ENCODE assay signal across 7 mouse cellular contexts in genomic region chr5:113972589-113973515, GRCm38 (mm10). TPM values are rescaled to one million over a fixed set of nuclear protein-coding genes. Genes with fewer than 3 reads are reported as not detected.
DNase-seq lines count a peak whose midpoint lies in the region; ATAC-seq and TF ChIP-seq lines count a peak whose summit lies in the region.

No protein-coding gene starts in this region.

- no peaks in the 10 kb centered on the region for H3K27me3 ChIP-seq in embryonic facial prominence, embryonic 15.5 days
- H3K27me3 ChIP-seq in hindbrain, embryonic 15.5 days = no peaks in the 10 kb centered on the region
- no peaks in the 10 kb centered on the region for H3K27me3 ChIP-seq in liver, embryonic 14.5 days (ENCODE audit: control insufficient read depth, insufficient read depth, low read length)

- no peak for TF ChIP-seq CTCF in liver, embryonic 14.5 days (IDR thresholded peaks at IDR 0.05; ENCODE audit: low read depth)

- H3K27ac ChIP-seq in embryonic facial prominence, embryonic 15.5 days (replicated peaks) = peak overlapping the region; percentile 13; the same call in 1 of the 2 replicates
- no peak overlapping the region; the same call in 1 of the 2 replicates for H3K27ac ChIP-seq in hindbrain, embryonic 15.5 days (replicated peaks)
- H3K27ac ChIP-seq in liver, embryonic 14.5 days = peak overlapping the region; percentile 79

- H3K9me3 ChIP-seq in embryonic facial prominence, embryonic 15.5 days (replicated peaks) = no peaks in the 10 kb centered on the region
- H3K9me3 ChIP-seq in hindbrain, embryonic 15.5 days = no peaks in the 10 kb centered on the region
- no peaks in the 10 kb centered on the region for H3K9me3 ChIP-seq in liver, embryonic 14.5 days (ENCODE audit: control insufficient read depth, low read length)

- no peak overlapping the region for H3K4me2 ChIP-seq in embryonic facial prominence, embryonic 15.5 days (replicated peaks)
- peak overlapping the region; percentile 30 for H3K4me2 ChIP-seq in hindbrain, embryonic 15.5 days
- H3K4me2 ChIP-seq in liver, embryonic 14.5 days (ENCODE audit: low read depth) = peak overlapping the region; percentile 79

- peak; percentile 56 for DNase-seq in WW6 (ENCODE audit: low read depth, low spot score)
- DNase-seq in liver, embryonic 14.5 days (ENCODE audit: low read depth in 3 of 3, low spot score in 3 of 3) = peak; percentile 79 to 81 (median 80)
- DNase-seq in yolk sac, embryonic 10.5 days (ENCODE audit: low spot score) = peak; percentile 74
- DNase-seq in B cell, adult 2 months = no peak
- no peak for DNase-seq in adrenal gland, postnatal 4 days (ENCODE audit: low spot score in 2 of 2)

- H3K9ac ChIP-seq in embryonic facial prominence, embryonic 15.5 days = no peak overlapping the region
- no peak overlapping the region for H3K9ac ChIP-seq in hindbrain, embryonic 15.5 days
- peak overlapping the region; percentile 84 for H3K9ac ChIP-seq in liver, embryonic 14.5 days (replicated peaks)

- no peak overlapping the region for H3K4me3 ChIP-seq in embryonic facial prominence, embryonic 15.5 days (replicated peaks)
- H3K4me3 ChIP-seq in hindbrain, embryonic 15.5 days = no peak overlapping the region
- H3K4me3 ChIP-seq in liver, embryonic 14.5 days (ENCODE audit: insufficient read depth in 1 of 2, low read depth in 2 of 2, low read length in 2 of 2) = peak overlapping the region; percentile 55 to 76

- H3K36me3 ChIP-seq in embryonic facial prominence, embryonic 15.5 days = peaks cover 21% of the 10 kb centered on the region; the same call in 1 of the 2 replicates
- H3K36me3 ChIP-seq in hindbrain, embryonic 15.5 days = peaks cover 9% of the 10 kb centered on the region
- H3K36me3 ChIP-seq in liver, embryonic 14.5 days (replicated peaks; ENCODE audit: control insufficient read depth, insufficient read depth, low read depth) = peaks cover 23% of the 10 kb centered on the region

- WGBS in embryonic facial prominence, embryonic 15.5 days = 35% methylated on average over 18 of the region's 18 CpGs
- WGBS in hindbrain, embryonic 15.5 days = 17% methylated on average over 18 of the region's 18 CpGs
- 10% methylated on average over 18 of the region's 18 CpGs for WGBS in liver, embryonic 14.5 days (ENCODE audit: insufficient replicate concordance)

- H3K4me1 ChIP-seq in embryonic facial prominence, embryonic 15.5 days = peaks cover 30% of the 10 kb centered on the region
- peaks cover 36% of the 10 kb centered on the region for H3K4me1 ChIP-seq in hindbrain, embryonic 15.5 days (replicated peaks)
- peaks cover 58 to 66% of the 10 kb centered on the region in 2 experiments for H3K4me1 ChIP-seq in liver, embryonic 14.5 days (replicated peaks; ENCODE audit: control insufficient read depth in 2 of 2, insufficient read depth in 2 of 2, low read length in 1 of 2)

- peak; percentile 76 for TF ChIP-seq EP300 in liver, embryonic 14.5 days (IDR thresholded peaks at IDR 0.05; ENCODE audit: low read depth)

- ATAC-seq in embryonic facial prominence, embryonic 15.5 days (ENCODE audit: insufficient number of reproducible peaks, low FRiP score, low TSS enrichment, low read depth) = no peak
- no peak for ATAC-seq in hindbrain, embryonic 15.5 days (ENCODE audit: low FRiP score, low read depth)
- ATAC-seq in liver, embryonic 14.5 days (ENCODE audit: insufficient read depth) = peak; percentile 80

RNA-seq across cellular contexts. Expression of gene Ssh1, which starts 20.8 kb away (rescaled TPM):
- 10.7 and 12.8 TPM in 2 replicates for polyA plus RNA-seq in embryonic facial prominence, embryonic 15.5 days (2015; fragmentation: Nextera tagmentation; extraction: Ambion mirVana)
- 12.4 and 12.8 TPM in 2 replicates for polyA plus RNA-seq in hindbrain, embryonic 15.5 days (2015; fragmentation: Nextera tagmentation; extraction: Ambion mirVana)
- 4.8 and 4.9 TPM in 2 replicates for polyA plus RNA-seq in liver, embryonic 14.5 days (2012; rRNA removed)
- polyA plus RNA-seq in liver, embryonic 14.5 days (2014; fragmentation: Nextera tagmentation; extraction: Ambion mirVana) = 6.7 TPM in 2 replicates
- total RNA-seq in adrenal gland, postnatal 4 days (2021) = 10 to 100 TPM; 25.0 to 27.4 TPM

RNA-seq across cellular contexts. Expression of gene Dao, which starts 30.7 kb away (rescaled TPM):
- not detected in 2 replicates for polyA plus RNA-seq in embryonic facial prominence, embryonic 15.5 days (2015; fragmentation: Nextera tagmentation; extraction: Ambion mirVana)
- polyA plus RNA-seq in hindbrain, embryonic 15.5 days (2015; fragmentation: Nextera tagmentation; extraction: Ambion mirVana) = 0.09 TPM in 1 of 2 replicates, not detected in the other
- polyA plus RNA-seq in liver, embryonic 14.5 days (2012; rRNA removed) = not detected in 2 replicates
- polyA plus RNA-seq in liver, embryonic 14.5 days (2014; fragmentation: Nextera tagmentation; extraction: Ambion mirVana) = not detected in 2 replicates
- total RNA-seq in adrenal gland, postnatal 4 days (2021) = 10 to 100 TPM in 1 of 2 experiments, under 1 TPM in 1; 0.51 to 16.1 TPM

Comparison
In these comparisons a context has a peak if more than half of its experiments do, and no peak if none do; other contexts are left out.
1. DNase-seq: peak in WW6 (single experiment), liver, embryonic 14.5 days (3 of 3) and yolk sac, embryonic 10.5 days (single experiment); none in B cell, adult 2 months (0 of 2) and adrenal gland, postnatal 4 days (0 of 2).
2. H3K4me3 ChIP-seq: peak in liver, embryonic 14.5 days (2 of 2); none in embryonic facial prominence, embryonic 15.5 days (single experiment) and hindbrain, embryonic 15.5 days (single experiment).